Mouse (Mus musculus): ENCODE results near the gene Fam131b. TPM values are rescaled to one million over a fixed set of nuclear protein-coding genes. Genes with fewer than 3 reads are reported as not detected.

The Fam131b gene
- polyA plus RNA-seq, 1 experiment from 2014 or later: 0.21 TPM

DNA sequence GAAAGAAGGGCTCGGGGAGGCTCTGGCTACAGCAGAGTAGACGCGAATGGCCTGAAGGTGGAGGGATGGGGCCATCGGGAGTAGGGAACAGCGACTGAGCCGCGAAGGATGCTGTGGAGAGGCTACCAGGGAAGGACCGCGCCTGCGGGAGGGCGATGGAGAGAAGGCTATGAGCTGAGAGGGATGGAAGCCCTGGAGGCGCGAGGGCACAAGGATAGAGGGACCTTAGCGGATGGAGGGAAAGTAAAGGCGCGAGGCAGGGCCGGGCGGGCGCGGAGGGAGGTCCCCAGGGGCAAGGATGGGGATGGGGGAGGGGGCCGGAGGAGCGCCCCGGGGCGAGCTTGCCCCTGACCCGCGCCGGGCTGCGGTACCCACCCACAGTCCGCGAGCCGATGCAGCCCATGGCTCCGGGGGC, 369 bp downstream of the Fam131b start:
- peaks cover 8% of the 10 kb centered on the region; the same call in 1 of the 2 replicates for H3K4me1 ChIP-seq (ENCODE audit: control insufficient read depth, insufficient read depth, low read length)
- H3K36me3 ChIP-seq (ENCODE audit: control insufficient read depth, insufficient read depth): no peaks in the 10 kb centered on the region
- H3K9me3 ChIP-seq (replicated peaks; ENCODE audit: control insufficient read depth, low read length): no peaks in the 10 kb centered on the region
- ATAC-seq (replicated peaks; ENCODE audit: extremely low read depth, insufficient read depth, low FRiP score): peak; percentile 23; the same call in 1 of the 2 replicates
- H3K4me3 ChIP-seq (ENCODE audit: low read length): peak overlapping the region; percentile 69
- peak overlapping the region; percentile 99 for H3K4me2 ChIP-seq (ENCODE audit: low read depth, low read length)
- no peak overlapping the region for H3K27ac ChIP-seq (ENCODE audit: low read length)
- WGBS: under 1% methylated on average over 32 of the region's 32 CpGs
- H3K9ac ChIP-seq (ENCODE audit: low read length): peak overlapping the region; percentile 66
- H3K27me3 ChIP-seq (ENCODE audit: control insufficient read depth, insufficient read depth, low read length): peaks cover 44% of the 10 kb centered on the region

DNA sequence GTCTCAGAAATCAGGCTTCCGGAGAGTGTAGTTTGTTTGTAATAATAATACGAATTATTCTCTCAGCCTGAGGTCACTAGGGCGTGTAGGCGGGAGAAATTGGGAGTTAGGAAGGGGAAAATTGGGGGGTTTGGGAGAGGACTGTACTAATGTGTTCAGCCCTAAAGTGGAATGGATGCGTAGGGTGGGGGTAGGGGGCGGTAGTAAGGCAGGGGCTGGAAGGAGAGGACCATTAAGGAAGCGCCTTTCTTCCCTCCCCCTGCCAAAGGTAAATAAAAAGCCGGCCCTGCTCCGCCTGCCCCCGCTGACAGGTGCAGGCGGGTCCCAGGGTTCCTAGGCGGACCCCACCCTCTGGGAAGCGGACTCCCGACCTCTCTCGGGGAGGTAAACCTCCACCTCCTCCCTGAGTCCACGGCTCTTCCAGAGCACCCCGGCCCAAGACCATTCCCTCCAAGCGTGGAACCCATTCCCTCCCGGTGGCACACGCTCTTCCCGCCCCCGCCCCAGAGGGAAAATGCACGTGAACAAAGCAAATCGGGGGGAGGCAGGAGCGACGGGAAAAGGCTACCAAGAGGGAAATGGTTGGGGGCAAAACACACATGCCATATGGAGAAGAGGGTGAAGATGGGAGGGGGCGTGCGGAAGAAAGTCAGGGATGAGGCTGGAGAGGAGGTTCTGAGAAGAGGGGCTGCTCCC, 924 bp downstream of the Fam131b start:
- Histone ChIP-seq H3K36me3 (ENCODE audit: control insufficient read depth, insufficient read depth) (no peaks in the 10 kb centered on the region), H3K4me1 (ENCODE audit: control insufficient read depth, insufficient read depth, low read length) (peaks cover 8% of the 10 kb centered on the region; the same call in 1 of the 2 replicates), H3K4me2 (ENCODE audit: low read depth, low read length) (peak overlapping the region; percentile 99), H3K9me3 (replicated peaks; ENCODE audit: control insufficient read depth, low read length) (no peaks in the 10 kb centered on the region), H3K27me3 (ENCODE audit: control insufficient read depth, insufficient read depth, low read length) (peaks cover 44% of the 10 kb centered on the region), H3K9ac (ENCODE audit: low read length) (peak overlapping the region; percentile 66; the same call in 1 of the 2 replicates), H3K27ac (ENCODE audit: low read length) (no peak overlapping the region), H3K4me3 (ENCODE audit: low read length) (peak overlapping the region; percentile 69)
- no peak for ATAC-seq (replicated peaks; ENCODE audit: extremely low read depth, insufficient read depth, low FRiP score)
- WGBS: 1% methylated on average over 28 of the region's 28 CpGs

DNA sequence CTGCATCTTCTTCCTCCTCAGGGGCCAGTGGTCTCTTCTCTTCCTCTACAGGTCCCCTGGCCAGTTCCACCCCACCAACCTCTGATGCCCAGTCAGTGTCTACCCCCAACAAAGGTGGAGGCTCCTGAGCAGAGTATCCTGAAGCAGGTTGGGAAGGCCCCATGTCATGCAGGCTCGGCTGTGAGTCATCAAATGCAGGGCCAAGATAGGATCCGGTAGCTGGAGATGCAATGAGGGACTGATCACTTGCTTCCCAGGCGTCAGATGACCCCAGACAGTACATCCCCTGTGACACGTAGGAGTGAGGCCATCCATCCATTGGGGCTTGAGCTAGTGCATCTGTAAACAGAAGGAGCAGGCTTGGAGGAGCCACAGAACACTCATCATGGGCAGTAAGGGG, 6.2 kb downstream of the Fam131b start:
- H3K27ac ChIP-seq (ENCODE audit: low read length): no peak overlapping the region
- WGBS: 68% methylated on average over 4 of the region's 4 CpGs
- H3K36me3 ChIP-seq (ENCODE audit: control insufficient read depth, insufficient read depth): no peaks in the 10 kb centered on the region
- H3K27me3 ChIP-seq (ENCODE audit: control insufficient read depth, insufficient read depth, low read length): peaks cover 27% of the 10 kb centered on the region
- no peaks in the 10 kb centered on the region for H3K4me1 ChIP-seq (ENCODE audit: control insufficient read depth, insufficient read depth, low read length)
- no peaks in the 10 kb centered on the region for H3K9me3 ChIP-seq (replicated peaks; ENCODE audit: control insufficient read depth, low read length)
- no peak overlapping the region for H3K9ac ChIP-seq (ENCODE audit: low read length)
- no peak overlapping the region for H3K4me2 ChIP-seq (ENCODE audit: low read depth, low read length)
- ATAC-seq (replicated peaks; ENCODE audit: extremely low read depth, insufficient read depth, low FRiP score): no peak
- H3K4me3 ChIP-seq (ENCODE audit: low read length): no peak overlapping the region

DNA sequence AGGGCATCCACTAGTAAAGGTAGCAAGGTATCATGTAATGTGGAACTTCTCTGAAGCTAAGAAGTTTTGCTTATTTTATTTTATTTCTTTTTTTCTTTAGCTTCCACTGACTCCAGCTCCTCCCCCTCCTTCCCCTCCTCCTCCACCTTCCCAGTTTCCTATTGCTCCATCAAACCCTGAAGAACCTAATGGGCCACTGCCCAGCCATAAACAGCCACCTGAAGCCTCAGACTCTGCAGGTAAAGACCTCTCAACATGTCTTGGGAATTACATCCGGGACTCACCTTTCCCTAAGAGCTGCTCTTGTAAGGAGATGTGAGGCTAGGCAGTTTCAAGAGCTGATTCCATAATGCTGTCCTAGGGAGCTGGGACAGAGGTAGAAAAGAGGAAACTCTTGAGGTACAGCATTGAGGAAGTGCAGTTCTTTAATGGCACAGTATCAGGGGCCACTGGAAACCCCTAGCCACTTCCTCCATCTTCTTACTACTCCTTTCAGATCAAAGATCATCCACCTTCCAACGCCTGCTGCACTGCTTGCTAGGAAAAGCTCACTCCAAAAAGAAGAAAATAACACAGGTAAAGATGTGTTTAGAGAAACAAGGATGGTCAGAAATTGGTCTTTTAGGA, 13.9 kb downstream of the Fam131b start:
- WGBS: 79% methylated on average over 2 of the region's 2 CpGs
- no peaks in the 10 kb centered on the region for H3K9me3 ChIP-seq (replicated peaks; ENCODE audit: control insufficient read depth, low read length)
- H3K36me3 ChIP-seq (ENCODE audit: control insufficient read depth, insufficient read depth): no peaks in the 10 kb centered on the region
- no peak overlapping the region for H3K27ac ChIP-seq (ENCODE audit: low read length)
- ATAC-seq (replicated peaks; ENCODE audit: extremely low read depth, insufficient read depth, low FRiP score): no peak
- H3K4me1 ChIP-seq (ENCODE audit: control insufficient read depth, insufficient read depth, low read length): no peaks in the 10 kb centered on the region
- no peak overlapping the region for H3K4me3 ChIP-seq (ENCODE audit: low read length)
- H3K9ac ChIP-seq (ENCODE audit: low read length): no peak overlapping the region
- H3K27me3 ChIP-seq (ENCODE audit: control insufficient read depth, insufficient read depth, low read length): no peaks in the 10 kb centered on the region
- H3K4me2 ChIP-seq (ENCODE audit: low read depth, low read length): no peak overlapping the region

DNA sequence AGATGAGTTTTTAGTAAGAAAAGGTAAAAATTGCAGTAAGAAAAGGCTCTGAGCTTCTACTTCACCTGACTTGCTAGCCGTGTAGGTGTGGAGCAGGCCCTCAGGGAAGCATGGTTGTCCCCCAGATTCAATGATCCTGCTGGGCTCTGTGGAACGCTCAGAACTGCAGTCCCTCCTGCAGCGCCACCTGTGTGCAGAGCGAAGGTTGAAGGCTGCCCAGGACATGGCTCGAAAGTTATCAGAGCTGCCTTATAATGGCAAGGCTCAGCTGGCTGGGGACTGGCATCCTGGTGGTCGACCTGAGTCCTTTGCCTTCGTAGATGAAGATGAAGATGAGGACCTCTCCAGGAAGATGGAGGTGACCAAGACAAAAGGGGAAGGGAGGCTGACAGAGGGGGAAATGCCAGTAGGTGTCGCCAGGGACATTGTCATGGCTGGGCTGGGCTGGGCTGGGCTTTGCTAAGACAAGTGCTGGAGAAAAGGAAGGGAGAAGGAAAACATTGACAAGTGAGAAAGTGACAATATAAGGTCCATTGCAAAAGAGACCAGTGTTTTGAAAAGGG, 14.5 kb downstream of the Fam131b start:
- Histone ChIP-seq H3K9me3 (replicated peaks; ENCODE audit: control insufficient read depth, low read length) (no peaks in the 10 kb centered on the region), H3K9ac (ENCODE audit: low read length) (no peak overlapping the region), H3K27ac (ENCODE audit: low read length) (no peak overlapping the region), H3K4me1 (ENCODE audit: control insufficient read depth, insufficient read depth, low read length) (no peaks in the 10 kb centered on the region), H3K27me3 (ENCODE audit: control insufficient read depth, insufficient read depth, low read length) (no peaks in the 10 kb centered on the region), H3K4me2 (ENCODE audit: low read depth, low read length) (no peak overlapping the region), H3K4me3 (ENCODE audit: low read length) (no peak overlapping the region), H3K36me3 (ENCODE audit: control insufficient read depth, insufficient read depth) (no peaks in the 10 kb centered on the region)
- WGBS: 44% methylated on average over 8 of the region's 8 CpGs
- ATAC-seq (replicated peaks; ENCODE audit: extremely low read depth, insufficient read depth, low FRiP score): no peak

DNA sequence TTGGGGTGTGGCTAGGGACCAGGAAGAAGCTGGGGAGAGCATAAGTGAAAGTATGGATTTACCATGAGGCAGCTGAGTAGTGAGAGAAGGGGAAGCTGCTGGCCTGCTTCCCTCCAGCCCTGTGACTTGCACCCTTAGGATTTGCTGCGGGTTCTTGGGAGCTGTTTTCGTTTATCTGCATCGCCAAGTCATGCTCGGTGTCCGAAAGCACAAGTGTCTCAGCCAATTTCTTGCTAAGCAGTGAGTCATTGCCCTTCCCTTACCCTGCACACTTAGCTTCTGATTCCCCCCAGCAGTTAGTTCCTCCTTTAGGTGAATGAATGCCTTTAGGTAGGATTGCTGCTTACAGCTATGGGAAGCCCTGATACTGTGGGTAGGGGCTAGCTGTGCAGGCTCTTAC, 25.1 kb downstream of the Fam131b start:
- no peaks in the 10 kb centered on the region for H3K9me3 ChIP-seq (replicated peaks; ENCODE audit: control insufficient read depth, low read length)
- H3K36me3 ChIP-seq (ENCODE audit: control insufficient read depth, insufficient read depth): 0 out of 2 replicates have a peak, but pooled peaks cover 3% of the 10 kb centered on the region
- no peak overlapping the region for H3K4me2 ChIP-seq (ENCODE audit: low read depth, low read length)
- no peaks in the 10 kb centered on the region for H3K4me1 ChIP-seq (ENCODE audit: control insufficient read depth, insufficient read depth, low read length)
- no peak overlapping the region for H3K4me3 ChIP-seq (ENCODE audit: low read length)
- H3K27me3 ChIP-seq (ENCODE audit: control insufficient read depth, insufficient read depth, low read length): no peaks in the 10 kb centered on the region
- H3K9ac ChIP-seq (ENCODE audit: low read length): no peak overlapping the region
- 93% methylated on average over 5 of the region's 5 CpGs for WGBS
- ATAC-seq (replicated peaks; ENCODE audit: extremely low read depth, insufficient read depth, low FRiP score): no peak
- no peak overlapping the region for H3K27ac ChIP-seq (ENCODE audit: low read length)

DNA sequence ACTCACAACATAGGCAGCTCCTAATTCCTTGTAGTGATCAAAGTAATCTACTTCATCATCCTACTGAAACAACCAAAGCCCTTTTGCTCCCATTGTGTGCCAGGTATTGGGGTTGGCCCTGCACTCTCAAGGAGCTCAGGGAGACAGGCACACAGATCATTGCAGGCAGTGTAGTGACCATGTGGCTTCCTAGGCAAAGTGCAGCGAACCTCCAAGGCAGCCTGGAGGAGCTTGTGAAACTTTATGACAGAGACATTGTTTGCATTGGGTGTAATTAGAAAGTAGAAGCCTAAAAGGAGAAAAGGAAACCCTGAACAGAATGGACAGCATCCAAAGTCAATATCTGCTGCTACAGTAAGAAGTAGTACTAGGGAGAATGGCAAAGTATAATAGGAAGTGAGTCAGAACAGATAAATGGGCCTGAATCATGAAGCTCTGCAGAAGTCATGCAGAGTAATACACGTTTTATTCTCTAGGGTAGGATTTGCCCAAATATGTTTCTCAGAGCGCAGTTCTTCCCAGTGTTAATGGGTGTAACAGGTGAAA, 28.8 kb downstream of the Fam131b start:
- no peaks in the 10 kb centered on the region for H3K27me3 ChIP-seq (ENCODE audit: control insufficient read depth, insufficient read depth, low read length)
- WGBS: 59% methylated on average over 3 of the region's 3 CpGs
- no peaks in the 10 kb centered on the region for H3K4me1 ChIP-seq (ENCODE audit: control insufficient read depth, insufficient read depth, low read length)
- H3K27ac ChIP-seq (ENCODE audit: low read length): no peak overlapping the region
- H3K36me3 ChIP-seq (ENCODE audit: control insufficient read depth, insufficient read depth): 0 out of 2 replicates have a peak, but pooled peaks cover 3% of the 10 kb centered on the region
- H3K9me3 ChIP-seq (replicated peaks; ENCODE audit: control insufficient read depth, low read length): no peaks in the 10 kb centered on the region
- H3K4me3 ChIP-seq (ENCODE audit: low read length): no peak overlapping the region
- no peak overlapping the region for H3K9ac ChIP-seq (ENCODE audit: low read length)
- ATAC-seq (replicated peaks; ENCODE audit: extremely low read depth, insufficient read depth, low FRiP score): peak; percentile 42; the same call in 1 of the 2 replicates
- no peak overlapping the region for H3K4me2 ChIP-seq (ENCODE audit: low read depth, low read length)

DNA sequence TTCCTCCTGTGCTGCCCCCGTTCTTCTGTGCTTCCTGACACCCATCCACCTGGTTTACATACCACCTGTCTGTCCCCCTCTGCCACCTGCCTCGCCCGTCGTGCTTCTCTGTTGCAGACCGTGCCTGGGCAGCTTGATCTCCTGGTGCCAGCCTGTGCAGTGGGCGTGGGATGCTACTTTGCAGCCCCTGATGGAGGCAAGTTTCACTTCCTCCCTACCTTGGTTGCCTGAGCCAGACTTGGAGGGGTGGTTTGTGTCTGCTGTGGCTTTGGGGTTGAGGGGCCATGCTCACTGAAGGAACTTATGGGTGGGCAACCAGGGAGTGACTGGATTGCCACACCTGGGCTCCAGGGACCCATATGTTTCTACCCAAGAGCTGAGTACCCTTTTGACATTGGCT, 31.1 kb downstream of the Fam131b start:
- 81% methylated on average over 6 of the region's 6 CpGs for WGBS
- no peaks in the 10 kb centered on the region for H3K27me3 ChIP-seq (ENCODE audit: control insufficient read depth, insufficient read depth, low read length)
- H3K36me3 ChIP-seq (ENCODE audit: control insufficient read depth, insufficient read depth): 0 out of 2 replicates have a peak, but pooled peaks cover 3% of the 10 kb centered on the region
- ATAC-seq (replicated peaks; ENCODE audit: extremely low read depth, insufficient read depth, low FRiP score): no peak
- no peak overlapping the region for H3K9ac ChIP-seq (ENCODE audit: low read length)
- H3K4me2 ChIP-seq (ENCODE audit: low read depth, low read length): no peak overlapping the region
- H3K9me3 ChIP-seq (replicated peaks; ENCODE audit: control insufficient read depth, low read length): no peaks in the 10 kb centered on the region
- no peaks in the 10 kb centered on the region for H3K4me1 ChIP-seq (ENCODE audit: control insufficient read depth, insufficient read depth, low read length)
- H3K4me3 ChIP-seq (ENCODE audit: low read length): no peak overlapping the region
- no peak overlapping the region for H3K27ac ChIP-seq (ENCODE audit: low read length)

DNA sequence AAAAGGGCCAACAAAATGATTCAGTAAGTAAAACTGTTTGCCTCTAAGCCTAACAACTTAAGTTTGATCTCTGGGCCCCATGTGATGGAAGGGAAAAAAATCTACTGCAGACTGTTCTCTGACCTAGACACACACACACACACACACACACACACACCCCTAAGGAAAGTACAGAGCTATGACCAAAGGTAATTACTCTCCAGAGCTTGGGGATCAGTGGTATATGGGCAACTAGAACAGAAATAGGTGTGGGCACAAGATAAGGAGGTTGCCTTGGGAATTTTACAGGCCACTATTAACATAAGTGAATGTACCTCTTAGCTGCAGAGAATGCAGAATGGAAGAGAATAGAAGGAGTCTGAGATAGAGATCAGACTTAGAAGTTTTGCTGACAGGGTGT, 36.9 kb downstream of the Fam131b start:
- Histone ChIP-seq H3K4me2 (ENCODE audit: low read depth, low read length) (no peak overlapping the region), H3K4me1 (ENCODE audit: control insufficient read depth, insufficient read depth, low read length) (peaks cover 11% of the 10 kb centered on the region), H3K9me3 (replicated peaks; ENCODE audit: control insufficient read depth, low read length) (no peaks in the 10 kb centered on the region), H3K27me3 (ENCODE audit: control insufficient read depth, insufficient read depth, low read length) (no peaks in the 10 kb centered on the region), H3K36me3 (ENCODE audit: control insufficient read depth, insufficient read depth) (0 out of 2 replicates have a peak, but pooled peaks cover 3% of the 10 kb centered on the region), H3K4me3 (ENCODE audit: low read length) (no peak overlapping the region), H3K9ac (ENCODE audit: low read length) (no peak overlapping the region), H3K27ac (ENCODE audit: low read length) (no peak overlapping the region)
- no peak for ATAC-seq (replicated peaks; ENCODE audit: extremely low read depth, insufficient read depth, low FRiP score)

Measured in heart, embryonic 16.5 days (tissue).